Mouse (Mus musculus): ENCODE measurements at regions not wholly inside any gene's neighbourhood (a gene's known extent, or its start where the extent isn't known, plus 50 kb on each side); places are given as distances from the start of the nearest gene placed in this dataset.

DNA sequence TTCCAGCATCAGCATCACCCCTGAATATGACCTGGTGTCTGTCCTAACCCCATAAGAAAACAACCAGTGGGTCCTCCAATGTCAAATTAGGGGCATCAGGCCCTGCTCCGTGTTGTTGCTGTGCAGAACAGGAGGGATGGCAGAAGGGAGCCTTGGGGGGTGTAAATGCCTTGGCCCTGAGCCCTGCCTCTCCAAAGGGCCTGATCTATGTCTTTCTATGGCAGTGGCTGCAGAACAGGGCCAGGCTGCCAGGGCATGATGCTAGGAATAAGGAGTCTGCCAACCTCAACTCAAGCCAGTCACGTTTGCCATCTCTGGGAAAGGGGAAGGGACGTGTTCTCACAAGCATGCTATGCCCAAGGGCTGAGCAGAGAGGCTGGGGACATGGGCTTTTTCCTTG lies 172.9 kb downstream of the Kcna5 start:
- no peak for ATAC-seq (ENCODE audit: poor library complexity, severe bottlenecking)

GRCm38 (mm10) chr6:126353346-126353745 lies 181.9 kb downstream of the Kcna5 start:
- no peak for ATAC-seq (ENCODE audit: poor library complexity, severe bottlenecking)

- ATAC-seq (ENCODE audit: poor library complexity, severe bottlenecking) = no peak
These were observed 183.8 kb upstream of the Ntf3 start for GRCm38 (mm10) chr6:126350476-126350875.

DNA sequence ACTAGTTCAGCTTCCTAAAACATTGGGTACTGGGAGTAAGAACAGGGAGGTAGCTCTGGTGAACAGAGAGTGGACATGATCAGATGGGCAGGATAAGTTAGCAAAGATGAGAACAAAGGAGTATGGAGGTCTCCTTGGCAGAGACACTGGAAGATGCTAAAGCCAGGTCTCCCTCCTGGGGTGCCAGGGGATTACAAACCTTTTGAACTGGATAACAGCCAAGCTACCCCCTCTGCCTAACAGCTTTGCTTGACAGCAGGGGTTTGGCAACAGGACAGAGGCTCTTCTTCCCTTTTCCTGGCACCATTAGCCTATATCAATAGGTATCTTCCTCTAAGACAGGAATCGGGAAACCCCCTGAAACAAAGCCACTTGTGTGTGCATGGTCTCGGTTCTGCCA lies 183.2 kb upstream of the Ntf3 start:
- no peak for ATAC-seq (ENCODE audit: poor library complexity, severe bottlenecking)

GRCm38 (mm10) chr6:126345221-126345620 lies 178.5 kb upstream of the Ntf3 start:
- no peak for ATAC-seq (ENCODE audit: poor library complexity, severe bottlenecking)

- no peak for ATAC-seq (ENCODE audit: poor library complexity, severe bottlenecking)
These were observed 173.4 kb upstream of the Ntf3 start for GRCm38 (mm10) chr6:126340098-126340610.

- ATAC-seq (ENCODE audit: poor library complexity, severe bottlenecking) = no peak
These were observed 171.0 kb upstream of the Ntf3 start for GRCm38 (mm10) chr6:126337711-126338110.

- no peak for ATAC-seq (ENCODE audit: poor library complexity, severe bottlenecking)
These were observed 167.5 kb upstream of the Ntf3 start for GRCm38 (mm10) chr6:126334258-126334657.

DNA sequence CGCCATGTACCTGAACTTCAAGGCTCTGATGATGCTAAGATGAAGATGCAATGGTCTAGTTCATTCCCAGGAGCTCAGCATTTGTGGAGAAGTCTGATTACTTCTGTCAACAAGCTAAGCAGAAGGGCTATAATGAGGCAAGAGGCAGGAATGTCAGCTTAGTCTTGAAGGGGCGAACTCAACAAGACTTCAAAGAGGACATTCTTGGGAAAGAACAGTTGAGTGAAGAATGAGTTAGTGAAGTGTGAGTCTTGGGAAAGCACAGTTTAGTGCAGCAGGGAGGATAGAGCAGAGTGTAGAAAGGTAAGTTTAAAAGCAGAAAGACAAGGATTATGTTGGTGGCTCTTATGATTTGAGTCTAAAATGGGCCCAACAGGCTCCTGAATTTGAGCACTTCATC lies 160.5 kb upstream of the Ntf3 start:
- ATAC-seq (ENCODE audit: poor library complexity, severe bottlenecking) = no peak

GRCm38 (mm10) chr6:126318523-126318922 lies 151.8 kb upstream of the Ntf3 start:
- ATAC-seq (ENCODE audit: poor library complexity, severe bottlenecking) = no peak

GRCm38 (mm10) chr6:126310786-126311480 lies 144.2 kb upstream of the Ntf3 start:
- no peak for ATAC-seq (ENCODE audit: poor library complexity, severe bottlenecking)

- no peak for ATAC-seq (ENCODE audit: poor library complexity, severe bottlenecking)
These were observed 136.4 kb upstream of the Ntf3 start for GRCm38 (mm10) chr6:126303086-126303485.

GRCm38 (mm10) chr6:126291581-126291980 lies 124.9 kb upstream of the Ntf3 start:
- no peak for ATAC-seq (ENCODE audit: poor library complexity, severe bottlenecking)

DNA sequence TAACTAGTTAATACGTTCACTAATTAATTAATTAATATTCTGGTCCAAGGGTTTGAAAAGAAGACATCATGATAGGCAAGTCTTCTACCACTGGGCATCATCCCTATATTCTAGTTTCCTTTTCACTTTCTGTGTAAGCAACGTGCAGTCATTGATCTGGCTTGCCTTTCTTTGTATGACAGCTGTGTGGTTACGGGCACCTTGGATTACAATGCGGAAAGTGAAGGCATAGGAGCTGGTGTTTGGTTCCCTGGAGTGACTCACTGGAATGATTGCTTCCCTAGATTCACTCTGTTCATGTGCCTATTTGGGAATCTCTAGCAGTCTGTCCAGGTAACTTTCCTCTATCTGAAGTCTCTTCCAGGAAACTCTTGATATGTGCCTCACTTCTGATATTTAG lies 120.5 kb upstream of the Ntf3 start:
- ATAC-seq (ENCODE audit: poor library complexity, severe bottlenecking) = no peak

DNA sequence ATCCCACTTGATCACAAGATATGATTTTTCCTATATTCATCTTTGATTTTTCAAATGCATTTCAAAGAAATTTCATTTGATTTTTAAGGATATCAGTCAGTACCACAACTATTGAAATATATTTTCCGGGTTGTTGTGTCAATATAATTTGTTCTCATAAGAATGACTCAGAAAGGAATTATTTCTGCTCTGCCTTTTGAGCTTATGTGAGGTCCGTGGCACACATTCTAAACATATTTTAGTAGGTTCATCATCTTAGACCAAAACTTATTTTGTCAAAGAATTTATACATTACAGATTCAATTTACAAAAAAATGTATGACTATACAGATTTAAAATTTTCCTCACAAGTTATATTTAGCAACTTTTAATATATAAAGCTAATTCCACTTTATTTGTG lies 119.5 kb upstream of the Ntf3 start:
- ATAC-seq (ENCODE audit: poor library complexity, severe bottlenecking) = no peak

DNA sequence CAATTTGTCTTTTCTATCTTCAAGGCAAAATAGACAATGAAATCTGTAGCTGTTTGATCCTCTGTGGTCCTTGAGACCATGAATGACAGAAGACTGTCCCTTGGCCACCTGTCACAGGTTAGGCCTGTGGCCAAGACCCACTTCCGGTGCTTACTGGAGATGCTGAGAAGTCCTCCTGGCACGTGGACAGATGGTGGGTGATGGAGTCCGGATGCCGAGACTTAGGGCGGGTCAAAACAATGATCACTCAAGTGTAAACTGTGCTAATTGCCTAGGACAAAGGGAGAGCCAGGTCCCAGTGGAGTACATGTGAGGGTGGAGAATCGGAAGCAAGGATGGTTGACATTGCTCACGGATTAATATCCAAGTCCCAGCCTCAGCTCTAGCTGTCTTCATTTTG lies 117.7 kb upstream of the Ntf3 start:
- no peak for ATAC-seq (ENCODE audit: poor library complexity, severe bottlenecking)

DNA sequence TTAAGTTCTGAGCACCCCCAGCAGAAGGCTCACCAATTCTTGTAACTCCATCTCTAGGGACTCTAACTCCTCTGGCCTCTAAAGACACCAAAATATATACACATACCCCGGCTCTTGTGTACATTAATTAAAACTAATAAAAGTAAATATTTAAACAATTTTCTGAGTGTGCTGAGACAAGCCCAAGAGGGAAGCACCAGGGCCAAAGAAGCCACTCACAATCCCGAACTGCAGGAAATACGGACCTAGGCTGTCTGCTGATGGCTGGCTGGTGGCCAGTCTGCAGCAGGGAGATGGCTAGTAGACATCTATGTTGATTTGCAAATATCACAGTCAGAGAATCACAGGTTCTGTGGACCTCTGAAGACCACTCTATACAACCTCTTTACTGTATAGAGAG lies 113.6 kb upstream of the Ntf3 start:
- no peak for ATAC-seq (ENCODE audit: poor library complexity, severe bottlenecking)

DNA sequence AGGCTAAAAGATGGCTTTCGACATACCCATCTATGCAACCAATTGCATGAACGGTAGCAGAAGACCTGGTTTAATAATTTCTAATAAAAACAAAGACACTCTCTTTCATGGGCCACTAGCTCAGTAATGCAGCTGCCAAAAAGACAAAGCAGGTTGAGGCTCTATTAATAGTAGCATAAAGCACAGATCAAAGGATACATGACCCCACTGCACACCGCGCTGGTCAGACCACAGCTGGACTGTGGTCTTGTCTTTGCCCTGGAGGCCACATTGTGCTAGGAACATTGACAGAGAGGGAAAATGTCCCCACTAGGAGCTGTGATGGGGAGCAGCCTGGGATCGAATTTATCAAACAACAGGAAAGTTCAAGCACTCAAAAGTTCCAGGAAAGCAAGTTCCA lies 79.3 kb upstream of the Ntf3 start:
- no peak for ATAC-seq (ENCODE audit: poor library complexity, severe bottlenecking)

GRCm38 (mm10) chr6:126245431-126245830 lies 78.7 kb upstream of the Ntf3 start:
- no peak for ATAC-seq (ENCODE audit: poor library complexity, severe bottlenecking)

- no peak for ATAC-seq (ENCODE audit: poor library complexity, severe bottlenecking)
These were observed 75.6 kb upstream of the Ntf3 start for GRCm38 (mm10) chr6:126242299-126242698.

DNA sequence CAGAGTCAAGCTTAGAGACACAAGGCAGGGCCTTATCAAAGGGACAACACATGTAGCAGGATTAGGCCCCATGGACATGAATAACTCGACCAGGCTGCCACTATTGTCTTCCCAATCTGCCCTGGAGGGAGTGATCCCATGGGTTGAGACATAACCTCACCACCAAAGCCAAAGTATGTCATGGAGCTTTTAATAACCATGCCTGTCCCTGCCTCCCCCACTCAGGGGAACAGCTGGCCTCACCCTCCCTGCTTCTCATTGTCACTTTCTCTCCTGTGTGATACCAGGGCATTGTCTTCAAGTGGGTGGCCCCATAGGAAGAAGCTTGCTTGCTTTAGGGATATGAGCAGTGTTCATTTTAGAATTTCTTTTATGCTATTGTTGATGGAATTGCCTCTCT lies 73.5 kb upstream of the Ntf3 start:
- no peak for ATAC-seq (ENCODE audit: poor library complexity, severe bottlenecking)

Measured in megakaryocyte, adult 5-6 weeks (primary cell).